Mouse (Mus musculus): Measurements from ENCODE around the gene Taar7a. TPM values are rescaled to one million over a fixed set of nuclear protein-coding genes. Genes with fewer than 3 reads are reported as not detected.

Taar7a gene
- total RNA-seq (2023): not detected

DNA sequence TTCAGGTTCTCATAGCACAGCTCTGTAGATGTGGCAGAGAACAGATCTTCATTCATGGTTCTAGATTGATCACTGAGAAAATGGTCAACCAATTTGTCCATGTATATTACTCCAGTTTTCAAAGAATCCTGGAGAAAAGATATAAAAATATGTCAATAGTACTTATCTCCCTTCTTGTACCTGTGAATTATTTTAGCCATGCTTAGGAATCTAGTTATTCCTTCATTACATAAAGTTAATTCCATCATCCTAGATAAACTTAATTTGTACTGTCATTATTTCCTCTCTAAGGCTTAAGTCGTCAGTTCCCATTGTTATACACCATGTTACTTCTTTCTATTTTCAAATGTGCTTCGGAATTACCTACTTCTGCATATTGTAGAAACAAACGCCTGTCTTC is at the start of gene Taar7a:
Taar7a (minus strand) TSS at position 101 of the 400 bp plus-strand sequence.

GRCm38 (mm10) chr10:24037314-24037713 is 44.0 kb upstream of the Taar7a start, which contains the start of gene Taar7e:
TSS of gene Taar7e (plus strand) at chr10:24037614.

GRCm38 (mm10) chr10:24026922-24027321 is 33.6 kb upstream of the Taar7a start, which contains the start of gene Taar7d:
TSS of gene Taar7d (plus strand) at chr10:24027222.

DNA sequence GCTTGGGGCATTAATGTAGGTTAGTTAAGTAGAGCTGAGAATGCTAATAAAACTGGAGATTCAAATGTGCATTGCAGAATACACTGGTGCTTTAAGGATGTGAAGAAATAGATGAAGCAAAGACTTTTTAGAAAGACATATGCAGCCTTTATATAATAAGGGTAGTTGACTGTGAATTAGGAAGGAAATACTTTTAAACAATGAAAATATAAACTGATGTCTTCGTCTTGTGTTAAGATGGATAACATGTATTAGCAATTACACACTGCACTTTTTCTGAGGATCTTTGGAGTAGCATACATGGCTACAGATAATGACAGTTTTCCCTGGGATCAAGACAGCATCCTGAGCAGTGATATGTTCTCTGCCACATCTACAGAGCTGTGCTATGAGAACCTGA is 6.4 kb upstream of the Taar7a start, which contains the start of gene Taar7b:
Taar7b (plus strand) TSS at position 301 of the 400 bp plus-strand sequence.

GRCm38 (mm10) chr10:23985546-23985945 is 7.7 kb downstream of the Taar7a start, which contains the start of gene Taar6:
TSS of gene Taar6 (minus strand) at chr10:23985646.

DNA sequence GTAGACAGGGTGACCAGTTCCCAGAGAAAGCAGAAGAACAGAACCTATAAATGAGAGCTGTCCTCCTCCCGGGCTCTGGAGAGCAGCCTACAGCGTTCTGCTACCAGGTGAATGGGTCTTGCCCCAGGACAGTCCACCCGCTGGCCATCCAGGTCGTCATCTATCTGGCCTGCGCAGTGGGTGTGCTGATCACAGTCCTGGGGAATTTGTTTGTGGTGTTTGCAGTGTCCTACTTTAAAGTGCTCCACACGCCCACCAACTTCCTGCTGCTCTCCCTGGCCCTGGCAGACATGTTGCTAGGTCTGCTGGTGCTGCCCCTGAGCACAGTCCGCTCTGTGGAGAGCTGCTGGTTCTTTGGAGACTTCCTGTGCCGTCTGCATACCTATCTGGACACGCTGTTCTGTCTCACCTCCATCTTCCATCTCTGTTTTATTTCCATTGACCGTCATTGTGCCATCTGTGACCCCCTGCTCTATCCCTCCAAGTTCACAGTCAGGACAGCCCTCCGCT is 22.6 kb downstream of the Taar7a start, which contains the start of gene Taar5:
Taar5 (plus strand) TSS at position 51 of the 510 bp plus-strand sequence.

DNA sequence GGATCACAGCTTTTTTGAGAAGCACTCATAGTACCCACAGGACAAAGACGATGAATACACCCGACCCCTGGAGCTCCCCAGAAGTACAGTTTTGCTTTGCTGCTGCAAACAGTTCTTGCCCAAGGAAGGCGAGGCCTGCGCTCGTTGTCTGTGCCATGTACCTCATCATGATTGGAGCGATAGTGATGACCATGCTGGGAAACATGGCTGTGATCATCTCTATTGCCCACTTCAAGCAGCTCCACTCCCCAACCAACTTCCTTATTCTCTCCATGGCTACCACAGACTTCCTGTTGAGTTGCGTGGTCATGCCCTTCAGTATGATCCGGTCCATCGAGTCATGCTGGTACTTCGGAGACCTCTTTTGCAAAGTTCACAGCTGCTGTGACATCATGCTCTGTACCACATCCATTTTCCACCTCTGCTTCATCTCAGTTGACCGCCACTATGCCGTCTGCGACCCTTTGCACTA is 32.8 kb downstream of the Taar7a start, which contains the start of gene Taar4:
Taar4 (plus strand) TSS at position 51 of the 472 bp plus-strand sequence.

DNA sequence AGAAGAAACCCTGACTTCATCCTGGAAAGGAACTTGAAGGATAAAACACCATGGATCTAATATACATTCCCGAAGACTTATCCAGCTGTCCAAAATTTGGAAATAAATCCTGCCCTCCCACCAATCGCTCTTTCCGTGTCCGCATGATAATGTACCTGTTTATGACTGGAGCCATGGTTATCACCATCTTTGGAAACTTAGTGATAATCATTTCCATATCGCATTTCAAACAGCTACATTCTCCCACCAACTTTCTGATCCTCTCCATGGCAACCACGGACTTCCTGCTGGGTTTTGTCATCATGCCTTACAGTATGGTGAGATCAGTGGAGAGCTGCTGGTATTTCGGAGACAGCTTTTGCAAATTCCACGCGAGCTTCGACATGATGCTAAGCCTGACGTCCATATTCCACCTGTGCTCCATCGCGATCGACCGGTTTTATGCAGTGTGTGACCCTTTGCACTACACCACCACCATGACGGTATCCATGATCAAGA is 43.7 kb downstream of the Taar7a start, which contains the start of gene Taar3:
Taar3 (plus strand) TSS at position 51 of the 498 bp plus-strand sequence.

Other genes starting within 250 kb of the Taar7a start
- 1,000 to 10,000 TPM in 1 of 2 experiments, 100 to 1,000 TPM in 1; 994 to 1,362 TPM for gene Rps12, start 206.2 kb downstream of the Taar7a start, total RNA-seq (2023)
- under 1 TPM in 1 of 2 experiments, not detected in 1; 0.86 TPM for gene Slc18b1, start 196.5 kb downstream of the Taar7a start, total RNA-seq (2023)
- gene Vnn3, start 142.0 kb downstream of the Taar7a start, total RNA-seq (2023): not detected
- not detected for gene Vnn1, start 98.8 kb downstream of the Taar7a start, total RNA-seq (2023)
- not detected for gene Taar1, start 73.1 kb downstream of the Taar7a start, total RNA-seq (2023)
- gene Taar2, start 54.9 kb downstream of the Taar7a start, total RNA-seq (2023): not detected
- gene Taar3, start 43.9 kb downstream of the Taar7a start, total RNA-seq (2023): not detected
- gene Taar4, start 33.0 kb downstream of the Taar7a start, total RNA-seq (2023): not detected
- not detected for gene Taar5, start 22.8 kb downstream of the Taar7a start, total RNA-seq (2023)
- not detected for gene Taar6, start 7.8 kb downstream of the Taar7a start, total RNA-seq (2023)
- not detected for gene Taar7b, start 6.5 kb upstream of the Taar7a start, total RNA-seq (2023)
- gene Taar7d, start 33.7 kb upstream of the Taar7a start, total RNA-seq (2023): not detected
- not detected for gene Taar7e, start 44.1 kb upstream of the Taar7a start, total RNA-seq (2023)
- not detected for gene Taar7f, start 56.0 kb upstream of the Taar7a start, total RNA-seq (2023)
- gene Taar8a, start 83.0 kb upstream of the Taar7a start, total RNA-seq (2023): not detected
- not detected for gene Taar8b, start 98.8 kb upstream of the Taar7a start, total RNA-seq (2023)
- not detected for gene Taar8c, start 108.4 kb upstream of the Taar7a start, total RNA-seq (2023)
- gene Taar9, start 116.1 kb upstream of the Taar7a start, total RNA-seq (2023): not detected
- gene Stx7, start 155.8 kb upstream of the Taar7a start, total RNA-seq (2023): 10 to 100 TPM; 21.0 to 21.9 TPM
- gene Moxd1, start 230.0 kb upstream of the Taar7a start, total RNA-seq (2023): not detected